Mouse (Mus musculus) G1E (cell line): ENCODE measurements around the gene Abraxas2.

ENCODE experiments used
- CTCF ChIP-seq: IDR thresholded peaks from 2 replicates; pipeline ENCODE4 v1.5.1; 2012; ENCODE audit warnings: low read depth, low read length, inconsistent platforms, mixed read lengths
- GATA1 ChIP-seq: IDR thresholded peaks from 2 replicates; pipeline ENCODE4 v1.6.1; 2012; ENCODE audit warnings: borderline replicate concordance, low read length, inconsistent platforms, mixed read lengths
- GATA2 ChIP-seq: IDR thresholded peaks from 2 replicates; pipeline ENCODE4 v1.6.1; 2012; ENCODE audit warnings: low read depth, low read length, inconsistent platforms, borderline replicate concordance
- POLR2AphosphoS5 ChIP-seq: IDR thresholded peaks from 2 replicates; pipeline ENCODE4 v1.6.1; 2012; ENCODE audit warnings: low read depth, low read length, inconsistent platforms; ENCODE audit not compliant: insufficient replicate concordance

GRCm38 (mm10) chr7:132892311-132892661, 33.3 kb downstream of the Abraxas2 start:
- TF ChIP-seq CTCF (no peak), POLR2AphosphoS5 (no peak), GATA1 (no peak), GATA2 (no peak)
